Mouse (Mus musculus) liver, adult 2 months (tissue): ENCODE measurements around the gene Ino80b. TPM values are rescaled to one million over a fixed set of nuclear protein-coding genes. Genes with fewer than 3 reads are reported as not detected.

Experiments
- DNase-seq: peaks from one replicate; pipeline ENCODE4 v3.0.0-alpha.2; 2011; ENCODE audit warnings: low read depth, low spot score; ENCODE audit errors: extremely low read depth
- H3K27ac ChIP-seq: fragments of 200-500 bp; replicated peaks from 2 replicates; pipeline ENCODE4 v1.5.1; 2012; ENCODE audit warnings: low read depth, mild to moderate bottlenecking, control low read depth, inconsistent platforms, low read length; ENCODE audit not compliant: insufficient read depth
- H3K27me3 ChIP-seq: fragments of 200-500 bp; 2 replicates; pipeline ENCODE4 v1.6.1; 2012; ENCODE audit warnings: mild to moderate bottlenecking, moderate library complexity, low read length, inconsistent platforms; ENCODE audit not compliant: control insufficient read depth, insufficient read depth
- H3K36me3 ChIP-seq: fragments of 200-500 bp; 2 replicates; pipeline ENCODE4 v1.6.1; 2012; ENCODE audit warnings: low read length, inconsistent platforms; ENCODE audit not compliant: control insufficient read depth, insufficient read depth
- H3K4me1 ChIP-seq: fragments of 200-500 bp; 2 replicates; pipeline ENCODE4 v1.6.1; 2011; ENCODE audit warnings: low read length; ENCODE audit not compliant: control insufficient read depth, insufficient read depth
- H3K4me3 ChIP-seq: fragments of 200-500 bp; 2 replicates; pipeline ENCODE4 v1.5.1; 2011; ENCODE audit warnings: low read depth, mild to moderate bottlenecking, control low read depth, low read length, moderate library complexity; ENCODE audit not compliant: insufficient read depth
- H3K79me2 ChIP-seq: fragments of 200-500 bp; 2 replicates; pipeline ENCODE4 v1.6.1; 2012; ENCODE audit warnings: inconsistent platforms, mild to moderate bottlenecking, low read length, moderate library complexity; ENCODE audit not compliant: control insufficient read depth, insufficient read depth
- H3K9ac ChIP-seq: fragments of 200-500 bp; 2 replicates; pipeline ENCODE4 v1.6.1; 2012; ENCODE audit warnings: low read depth, mild to moderate bottlenecking, control low read depth, inconsistent platforms, low read length
- CTCF ChIP-seq: fragments of 200-500 bp; IDR thresholded peaks from 2 replicates; pipeline ENCODE4 v1.5.1; 2011; ENCODE audit warnings: low read depth, low read length, control low read depth
- POLR2A ChIP-seq: fragments of 200-500 bp; IDR thresholded peaks from 2 replicates; pipeline ENCODE4 v1.6.1; 2011; ENCODE audit warnings: low read length, control low read depth; ENCODE audit not compliant: insufficient read depth; ENCODE audit errors: extremely low read depth
- WGBS: fragments of 180-500 bp; shearing (Covaris S2); methylation state at CpG from one replicate; pipeline ENCODE4 v1.1.7; 2018; 5-methylcytosine and 5-hydroxymethylcytosine counted together
- polyA plus RNA-seq: library from polyadenylated mRNA; depleted of rRNA; stranded (reverse); fragments of >200 nt; gene quantifications from 2 replicates; pipeline ENCODE4 v1.2.3, GENCODE M21; 2012; rRNA removed
- total RNA-seq: library from RNA; depleted of rRNA; stranded (reverse); fragments of >200 nt; gene quantifications from 2 replicates; pipeline ENCODE4 v1.2.3, GENCODE M21; 2014; rRNA removed

The Ino80b gene
- total and polyA plus RNA-seq, 2 experiments, result 10.3 to 23.8 TPM

DNA sequence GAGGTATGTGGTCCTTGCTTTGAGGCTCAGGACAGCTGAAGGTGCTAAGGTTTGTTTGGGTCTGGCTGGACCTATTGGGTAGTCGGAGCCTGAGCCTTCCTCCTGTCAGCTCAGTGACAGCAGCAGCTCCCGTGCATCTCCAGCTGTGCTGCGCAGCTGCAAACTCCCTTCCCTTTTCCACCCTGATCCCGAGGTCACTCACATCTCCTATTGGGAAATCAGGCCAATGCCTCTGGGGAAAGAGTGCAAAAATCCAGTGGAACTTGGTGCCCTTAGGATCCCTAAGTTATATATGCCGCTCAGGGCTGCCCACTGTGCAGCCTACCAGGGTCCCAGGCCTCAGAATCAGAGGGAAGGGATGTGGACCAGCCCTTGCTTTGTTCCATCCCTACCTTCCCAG, 41.7 kb downstream of the Ino80b start:
- no peak overlapping the region for H3K4me3 ChIP-seq
- 20% methylated on average over 5 of the region's 5 CpGs for WGBS
- H3K9ac ChIP-seq, result no peak overlapping the region

GRCm38 (mm10) chr6:83080210-83080609, 45.0 kb downstream of the Ino80b start:
- Histone ChIP-seq H3K36me3 (peaks cover 4% of the 10 kb centered on the region; the same call in 1 of the 2 replicates), H3K9ac (no peak overlapping the region), H3K27me3 (no peaks in the 10 kb centered on the region), H3K4me3 (no peak overlapping the region), H3K27ac (no peak overlapping the region; the same call in 1 of the 2 replicates), H3K79me2 (no peaks in the 10 kb centered on the region), H3K4me1 (peaks cover 13% of the 10 kb centered on the region)
- peak; percentile 77 for DNase-seq
- TF ChIP-seq CTCF (no peak), POLR2A (no peak)
- 35% methylated on average over 5 of the region's 5 CpGs for WGBS

More for the DNA sequence above, 41.7 kb downstream of the Ino80b start:
- TF ChIP-seq POLR2A (no peak), CTCF (no peak)
- DNase-seq, result peak; percentile 60
- peaks cover 5% of the 10 kb centered on the region; the same call in 1 of the 2 replicates for H3K27me3 ChIP-seq
- peaks cover 13% of the 10 kb centered on the region for H3K4me1 ChIP-seq
- H3K27ac ChIP-seq, result no peak overlapping the region
- H3K79me2 ChIP-seq, result no peaks in the 10 kb centered on the region
- H3K36me3 ChIP-seq, result peaks cover 4% of the 10 kb centered on the region; the same call in 1 of the 2 replicates

- peak; percentile 82 for DNase-seq
- peaks cover 13% of the 10 kb centered on the region for H3K4me1 ChIP-seq
- WGBS, result under 1% methylated on average over 46 of the region's 46 CpGs
- H3K4me3 ChIP-seq, result peak overlapping the region; percentile 75
- no peaks in the 10 kb centered on the region for H3K27me3 ChIP-seq
- peak overlapping the region; percentile 69 for H3K27ac ChIP-seq
- H3K9ac ChIP-seq, result peak overlapping the region; percentile 81
- H3K36me3 ChIP-seq, result peaks cover 4% of the 10 kb centered on the region; the same call in 1 of the 2 replicates
- no peaks in the 10 kb centered on the region for H3K79me2 ChIP-seq
- TF ChIP-seq POLR2A, result no peak
- TF ChIP-seq CTCF, result peak; percentile 62
Measured at GRCm38 (mm10) chr6:83078324-83078858, 46.8 kb downstream of the Ino80b start.

DNA sequence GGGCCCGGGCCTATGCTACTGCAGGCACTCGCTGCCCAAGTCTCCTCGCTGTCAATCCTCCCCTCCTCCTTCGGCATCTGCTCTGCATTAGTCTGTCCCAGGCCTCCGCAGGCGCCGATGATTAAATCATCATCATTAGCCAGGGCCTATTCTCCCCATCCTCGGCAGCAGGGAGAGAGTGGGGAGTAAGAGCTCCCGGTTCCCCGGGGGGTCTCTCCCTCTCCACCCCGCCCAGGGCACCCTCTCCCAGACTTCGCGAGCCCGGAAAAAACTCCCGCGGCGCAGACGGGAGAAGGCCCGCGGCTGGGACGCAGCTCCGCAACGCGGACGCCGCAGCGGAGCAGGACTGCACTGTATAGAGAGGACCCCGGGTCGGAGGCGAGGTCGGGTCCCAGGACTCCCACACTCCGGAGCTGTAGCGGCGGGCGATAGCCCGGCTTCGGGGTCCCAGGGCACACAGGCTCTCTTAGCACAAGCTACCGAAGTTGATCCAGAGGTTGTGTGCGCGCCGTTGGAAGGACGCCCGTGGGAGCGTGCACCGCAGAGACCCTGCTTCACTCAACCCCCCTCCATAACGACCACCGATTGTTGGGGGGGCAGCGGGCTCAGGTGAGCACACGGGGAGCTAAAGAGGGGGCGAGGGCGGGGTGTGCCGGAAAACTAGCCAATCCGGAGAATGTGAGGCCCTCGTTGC, 47.5 kb downstream of the Ino80b start, which contains the start of gene Pcgf1:
Gene Pcgf1 (plus strand): TSS at position 240 of the 694 bp plus-strand sequence.
- H3K4me3 ChIP-seq, result peak within 1 kb of the TSS; percentile 75
- peak within 1 kb of the TSS; percentile 69 for H3K27ac ChIP-seq
- H3K9ac ChIP-seq, result peak within 1 kb of the TSS; percentile 86
- WGBS, result under 1% methylated on average over 54 of the region's 54 CpGs
- peaks cover 4% of the 10 kb centered on the region; the same call in 1 of the 2 replicates for H3K36me3 ChIP-seq
- TF ChIP-seq POLR2A (0 out of 2 replicates have a peak, but pooled peaks have one; percentile 34), CTCF (no peak)
- H3K4me1 ChIP-seq, result peaks cover 13% of the 10 kb centered on the region
- no peaks in the 10 kb centered on the region; the same call in 1 of the 2 replicates for H3K27me3 ChIP-seq
- no peaks in the 10 kb centered on the region for H3K79me2 ChIP-seq
- no peak for DNase-seq

- no peak overlapping the region for H3K9ac ChIP-seq
- 26% methylated on average over 2 of the region's 2 CpGs for WGBS
- H3K27me3 ChIP-seq, result peaks cover 23% of the 10 kb centered on the region
- no peak overlapping the region for H3K27ac ChIP-seq
- no peaks in the 10 kb centered on the region for H3K79me2 ChIP-seq
- peak; percentile 38 for DNase-seq
- H3K4me1 ChIP-seq, result peaks cover 9% of the 10 kb centered on the region
- H3K4me3 ChIP-seq, result no peak overlapping the region
- H3K36me3 ChIP-seq, result no peaks in the 10 kb centered on the region
- TF ChIP-seq POLR2A (no peak), CTCF (no peak)
Measured at GRCm38 (mm10) chr6:83074979-83075378, 50.3 kb downstream of the Ino80b start.

Other genes with a start within 250 kb of the Ino80b start
- not detected in 2 replicates for gene Sema4f, start 185.7 kb downstream of the Ino80b start, total RNA-seq
- not detected in 2 replicates for gene Sema4f, start 185.7 kb downstream of the Ino80b start, polyA plus RNA-seq
- gene M1ap, start 178.5 kb downstream of the Ino80b start, total RNA-seq, result not detected in 2 replicates
- 0.17 TPM in 1 of 2 replicates, not detected in the other for gene M1ap, start 178.5 kb downstream of the Ino80b start, polyA plus RNA-seq
- gene Dok1, start 92.0 kb downstream of the Ino80b start, total RNA-seq, result 1.2 and 2.2 TPM in 2 replicates
- gene Dok1, start 92.0 kb downstream of the Ino80b start, polyA plus RNA-seq, result 1.3 and 1.4 TPM in 2 replicates
- 1.2 and 1.3 TPM in 2 replicates for gene Loxl3, start 91.3 kb downstream of the Ino80b start, total RNA-seq
- gene Loxl3, start 91.3 kb downstream of the Ino80b start, polyA plus RNA-seq, result 0.85 and 1.1 TPM in 2 replicates
- 109 and 114 TPM in 2 replicates for gene Aup1, start 70.9 kb downstream of the Ino80b start, total RNA-seq
- gene Aup1, start 70.9 kb downstream of the Ino80b start, polyA plus RNA-seq, result 593 and 598 TPM in 2 replicates
- 14.0 and 17.5 TPM in 2 replicates for gene Htra2, start 70.2 kb downstream of the Ino80b start, total RNA-seq
- gene Htra2, start 70.2 kb downstream of the Ino80b start, polyA plus RNA-seq, result 23.3 and 24.1 TPM in 2 replicates
- gene Dqx1, start 67.6 kb downstream of the Ino80b start, total RNA-seq, result 7.4 and 7.5 TPM in 2 replicates
- gene Dqx1, start 67.6 kb downstream of the Ino80b start, polyA plus RNA-seq, result 8.1 and 9.6 TPM in 2 replicates
- gene Tlx2, start 55.1 kb downstream of the Ino80b start, total RNA-seq, result not detected in 2 replicates
- not detected in 2 replicates for gene Tlx2, start 55.1 kb downstream of the Ino80b start, polyA plus RNA-seq
- 4.1 and 6.1 TPM in 2 replicates for gene Pcgf1, start 47.6 kb downstream of the Ino80b start, total RNA-seq
- 7.7 and 10.8 TPM in 2 replicates for gene Pcgf1, start 47.6 kb downstream of the Ino80b start, polyA plus RNA-seq
- 0.65 and 0.81 TPM in 2 replicates for gene Lbx2, start 39.1 kb downstream of the Ino80b start, total RNA-seq
- gene Lbx2, start 39.1 kb downstream of the Ino80b start, polyA plus RNA-seq, result 0.34 and 1.1 TPM in 2 replicates
- 3.0 and 3.4 TPM in 2 replicates for gene Ccdc142, start 23.8 kb downstream of the Ino80b start, total RNA-seq
- 4.2 and 5.4 TPM in 2 replicates for gene Ccdc142, start 23.8 kb downstream of the Ino80b start, polyA plus RNA-seq
- gene Gm42688, start 23.8 kb downstream of the Ino80b start, total RNA-seq, result 1.4 and 1.8 TPM in 2 replicates
- gene Gm42688, start 23.8 kb downstream of the Ino80b start, polyA plus RNA-seq, result 2.0 and 2.5 TPM in 2 replicates
- gene Mrpl53, start 16.4 kb downstream of the Ino80b start, total RNA-seq, result 66.0 and 78.2 TPM in 2 replicates
- 73.8 and 80.0 TPM in 2 replicates for gene Mrpl53, start 16.4 kb downstream of the Ino80b start, polyA plus RNA-seq
- 28.2 and 38.7 TPM in 2 replicates for gene Mogs, start 9.9 kb downstream of the Ino80b start, total RNA-seq
- 51.3 and 66.1 TPM in 2 replicates for gene Mogs, start 9.9 kb downstream of the Ino80b start, polyA plus RNA-seq
- gene Wbp1, start 3.9 kb downstream of the Ino80b start, total RNA-seq, result 39.5 and 48.3 TPM in 2 replicates
- gene Wbp1, start 3.9 kb downstream of the Ino80b start, polyA plus RNA-seq, result 85.1 and 112 TPM in 2 replicates
- 4.7 and 6.9 TPM in 2 replicates for gene Rtkn, start 10.0 kb upstream of the Ino80b start, total RNA-seq
- gene Rtkn, start 10.0 kb upstream of the Ino80b start, polyA plus RNA-seq, result 12.2 and 17.4 TPM in 2 replicates
- gene Wdr54, start 31.0 kb upstream of the Ino80b start, total RNA-seq, result 0.13 and 0.28 TPM in 2 replicates
- 1.7 and 2.4 TPM in 2 replicates for gene Wdr54, start 31.0 kb upstream of the Ino80b start, polyA plus RNA-seq
- gene 1700003E16Rik, start 31.0 kb upstream of the Ino80b start, total RNA-seq, result 0.09 and 0.13 TPM in 2 replicates
- gene 1700003E16Rik, start 31.0 kb upstream of the Ino80b start, polyA plus RNA-seq, result 0.22 and 0.29 TPM in 2 replicates
- gene Dctn1, start 40.5 kb upstream of the Ino80b start, total RNA-seq, result 13.5 and 17.1 TPM in 2 replicates
- gene Dctn1, start 40.5 kb upstream of the Ino80b start, polyA plus RNA-seq, result 27.4 and 36.0 TPM in 2 replicates
- under 0.01 and 0.07 TPM in 2 replicates for gene Slc4a5, start 94.4 kb upstream of the Ino80b start, total RNA-seq
- 0.28 TPM in 1 of 2 replicates, not detected in the other for gene Slc4a5, start 94.4 kb upstream of the Ino80b start, polyA plus RNA-seq
- 0.83 and 1.6 TPM in 2 replicates for gene Mthfd2, start 200.5 kb upstream of the Ino80b start, total RNA-seq
- gene Mthfd2, start 200.5 kb upstream of the Ino80b start, polyA plus RNA-seq, result 0.98 and 1.1 TPM in 2 replicates
- 35.2 and 40.4 TPM in 2 replicates for gene Mob1a, start 200.6 kb upstream of the Ino80b start, total RNA-seq
- gene Mob1a, start 200.6 kb upstream of the Ino80b start, polyA plus RNA-seq, result 11.6 and 11.9 TPM in 2 replicates
- 26.4 and 47.1 TPM in 2 replicates for gene Bola3, start 223.7 kb upstream of the Ino80b start, total RNA-seq
- gene Bola3, start 223.7 kb upstream of the Ino80b start, polyA plus RNA-seq, result 144 and 246 TPM in 2 replicates